13 mouse cellular contexts compared by ENCODE assay signal in genomic region chr4:32251946-32252672, GRCm38 (mm10). TPM values are rescaled to one million over a fixed set of nuclear protein-coding genes. Genes with fewer than 3 reads are reported as not detected.
DNase-seq lines count a peak whose midpoint lies in the region; ATAC-seq and TF ChIP-seq lines count a peak whose summit lies in the region.
"Had no signal": no experiment of that assay in that cellular context is flagged by ENCODE, and none has a peak within 500 bp of the region (broad histone marks: within the 10 kb centered on the region; RNA-seq: fewer than 3 reads in every experiment).

No protein-coding gene starts in this region.

- H3K4me1 ChIP-seq in hindbrain, embryonic 13.5 days (replicated peaks): peaks cover 53% of the 10 kb centered on the region
- peaks cover 16% of the 10 kb centered on the region for H3K4me1 ChIP-seq in hindbrain, embryonic 11.5 days (replicated peaks; ENCODE audit: control insufficient read depth, insufficient read depth, low read length)
- peaks cover 28% of the 10 kb centered on the region for H3K4me1 ChIP-seq in spleen, adult 2 months (ENCODE audit: control insufficient read depth, insufficient read depth, insufficient read length)
- H3K4me1 ChIP-seq in embryonic facial prominence, embryonic 12.5 days: peaks cover 44% of the 10 kb centered on the region
- peaks cover 19% of the 10 kb centered on the region; the same call in 1 of the 2 replicates for H3K4me1 ChIP-seq in small intestine, adult 2 months (ENCODE audit: control insufficient read depth, insufficient read depth, insufficient read length, low read length)

- ATAC-seq in hindbrain, embryonic 13.5 days (ENCODE audit: low FRiP score): no peak
- ATAC-seq in hindbrain, embryonic 11.5 days (ENCODE audit: low FRiP score): no peak
- ATAC-seq in embryonic facial prominence, embryonic 12.5 days (ENCODE audit: insufficient number of reproducible peaks, insufficient read depth, low FRiP score, low TSS enrichment): no peak

- DNase-seq in hindbrain, embryonic 11.5 days (ENCODE audit: low spot score): no peak
- no peak for DNase-seq in spleen, adult 2 months (ENCODE audit: low read depth in 1 of 2, low spot score in 2 of 2)
- no peak for DNase-seq in spleen, adult 18-20 months
- no peak for DNase-seq in adrenal gland, postnatal 10 days
- DNase-seq: gastrocnemius, postnatal 10 days; kidney, adult 9 months; lung, embryonic 14.5 days; right cerebral cortex, postnatal 4 days had no signal

- H3K27ac ChIP-seq in hindbrain, embryonic 13.5 days: no peak overlapping the region
- no peak overlapping the region for H3K27ac ChIP-seq in hindbrain, embryonic 11.5 days (ENCODE audit: low read depth, low read length)
- H3K27ac ChIP-seq in spleen, adult 2 months (ENCODE audit: insufficient read depth, low read length): peak overlapping the region; percentile 68
- H3K27ac ChIP-seq in embryonic facial prominence, embryonic 12.5 days: no peak overlapping the region
- H3K27ac ChIP-seq in small intestine, adult 2 months (ENCODE audit: insufficient read depth, low read depth, low read length): 0 out of 2 replicates have a peak overlapping the region, but pooled peaks have one; percentile 20

- H3K9me3 ChIP-seq in hindbrain, embryonic 13.5 days: no peaks in the 10 kb centered on the region
- no peaks in the 10 kb centered on the region for H3K9me3 ChIP-seq in hindbrain, embryonic 11.5 days (ENCODE audit: control insufficient read depth, low read length)
- H3K9me3 ChIP-seq in embryonic facial prominence, embryonic 12.5 days: no peaks in the 10 kb centered on the region
- H3K9me3 ChIP-seq: stomach, embryonic 15.5 days had no signal

- no peak overlapping the region for H3K4me3 ChIP-seq in hindbrain, embryonic 13.5 days
- H3K4me3 ChIP-seq in hindbrain, embryonic 11.5 days (ENCODE audit: low read depth, low read length): no peak overlapping the region
- peak overlapping the region; percentile 19 for H3K4me3 ChIP-seq in spleen, adult 2 months (ENCODE audit: extremely low read depth, insufficient read depth, insufficient read length)
- no peak overlapping the region for H3K4me3 ChIP-seq in embryonic facial prominence, embryonic 12.5 days
- H3K4me3 ChIP-seq in small intestine, adult 2 months (ENCODE audit: low read depth, low read length): no peak overlapping the region
- H3K4me3 ChIP-seq: stomach, embryonic 15.5 days had no signal

- no peaks in the 10 kb centered on the region for H3K36me3 ChIP-seq in hindbrain, embryonic 13.5 days
- H3K36me3 ChIP-seq in hindbrain, embryonic 11.5 days (ENCODE audit: control insufficient read depth, insufficient read depth, low read length): no peaks in the 10 kb centered on the region
- no peaks in the 10 kb centered on the region for H3K36me3 ChIP-seq in spleen, adult 2 months (ENCODE audit: control insufficient read depth, insufficient read depth, low read length)
- no peaks in the 10 kb centered on the region for H3K36me3 ChIP-seq in embryonic facial prominence, embryonic 12.5 days
- H3K36me3 ChIP-seq in small intestine, adult 2 months (ENCODE audit: control insufficient read depth, insufficient read depth, low read length): no peaks in the 10 kb centered on the region
- H3K36me3 ChIP-seq: stomach, embryonic 15.5 days had no signal

- no peak for TF ChIP-seq POLR2A in spleen, adult 2 months (IDR thresholded peaks at IDR 0.05; ENCODE audit: low read depth, low read length)
- no peak for TF ChIP-seq POLR2A in small intestine, adult 2 months (IDR thresholded peaks at IDR 0.05; ENCODE audit: low read depth, low read length)

- no peaks in the 10 kb centered on the region for H3K27me3 ChIP-seq in hindbrain, embryonic 13.5 days
- H3K27me3 ChIP-seq in hindbrain, embryonic 11.5 days (ENCODE audit: control insufficient read depth, insufficient read depth, low read length): no peaks in the 10 kb centered on the region
- no peaks in the 10 kb centered on the region for H3K27me3 ChIP-seq in spleen, adult 2 months (ENCODE audit: control insufficient read depth, insufficient read depth, low read length)
- H3K27me3 ChIP-seq in embryonic facial prominence, embryonic 12.5 days: no peaks in the 10 kb centered on the region
- H3K27me3 ChIP-seq in small intestine, adult 2 months (ENCODE audit: control insufficient read depth, insufficient read depth, low read length): no peaks in the 10 kb centered on the region
- H3K27me3 ChIP-seq: Patski; stomach, embryonic 15.5 days had no signal

- WGBS in hindbrain, embryonic 13.5 days: 44% methylated on average over 15 of the region's 15 CpGs
- 49% methylated on average over 15 of the region's 15 CpGs for WGBS in hindbrain, embryonic 11.5 days
- 51% methylated on average over 15 of the region's 15 CpGs for WGBS in spleen, adult 2 months
- WGBS in embryonic facial prominence, embryonic 12.5 days: 57% methylated on average over 15 of the region's 15 CpGs
- 83% methylated on average over 15 of the region's 15 CpGs for WGBS in small intestine, adult 2 months

- H3K4me2 ChIP-seq in hindbrain, embryonic 13.5 days: 0 out of 2 replicates have a peak overlapping the region, but pooled peaks have one; percentile 1
- no peak overlapping the region for H3K4me2 ChIP-seq in hindbrain, embryonic 11.5 days (replicated peaks; ENCODE audit: low read depth, low read length)
- no peak overlapping the region for H3K4me2 ChIP-seq in embryonic facial prominence, embryonic 12.5 days (replicated peaks)

- H3K9ac ChIP-seq in hindbrain, embryonic 13.5 days: no peak overlapping the region
- H3K9ac ChIP-seq in hindbrain, embryonic 11.5 days (ENCODE audit: low read depth, low read length): no peak overlapping the region
- H3K9ac ChIP-seq in embryonic facial prominence, embryonic 12.5 days: peak overlapping the region; percentile 20; the same call in 1 of the 2 replicates
- H3K9ac ChIP-seq: stomach, embryonic 15.5 days had no signal

- no peak for TF ChIP-seq CTCF in spleen, adult 2 months (IDR thresholded peaks at IDR 0.05; ENCODE audit: extremely low read depth, insufficient read depth, insufficient read length, insufficient replicate concordance)
- TF ChIP-seq CTCF in small intestine, adult 2 months (IDR thresholded peaks at IDR 0.05; ENCODE audit: extremely low read depth, insufficient read length, insufficient replicate concordance, low read depth, low read length): no peak

RNA-seq across cellular contexts. Expression of gene Bach2, which starts 13.5 kb away (rescaled TPM):
- 28.5 and 29.4 TPM in 2 replicates for polyA plus RNA-seq in hindbrain, embryonic 13.5 days (2015; fragmentation: Nextera tagmentation; extraction: Ambion mirVana)
- 23.8 and 23.9 TPM in 2 replicates for polyA plus RNA-seq in hindbrain, embryonic 11.5 days (2014; fragmentation: Nextera tagmentation; extraction: Ambion mirVana)
- 14.1 and 16.5 TPM in 2 replicates for polyA plus RNA-seq in spleen, adult 2 months (2012; rRNA removed)
- 13.0 and 13.5 TPM in 2 replicates for polyA plus RNA-seq in embryonic facial prominence, embryonic 12.5 days (2016; fragmentation: Nextera tagmentation; extraction: Ambion mirVana)
- 0.50 and 3.5 TPM in 2 replicates for polyA plus RNA-seq in small intestine, adult 2 months (2012; rRNA removed)
- 10 to 100 TPM in 1 of 2 experiments, 1 to 10 TPM in 1; 9.4 to 16.0 TPM for total RNA-seq in adrenal gland, postnatal 10 days (2021)

Comparison
In these comparisons a context has a peak if more than half of its experiments do, and no peak if none do; other contexts are left out.
1. H3K27ac ChIP-seq: peak in spleen, adult 2 months (single experiment) and small intestine, adult 2 months (single experiment); none in hindbrain, embryonic 13.5 days (single experiment), hindbrain, embryonic 11.5 days (single experiment) and embryonic facial prominence, embryonic 12.5 days (single experiment).